Mouse (Mus musculus): ENCODE data around the gene Unc13b. TPM values are rescaled to one million over a fixed set of nuclear protein-coding genes. Genes with fewer than 3 reads are reported as not detected.
A peak's percentile ranks its signal among the peaks of the same experiment; 100 is the strongest.

Gene Unc13b
- total RNA-seq, 1 experiment from 2014 or later, result 0.82 TPM

DNA sequence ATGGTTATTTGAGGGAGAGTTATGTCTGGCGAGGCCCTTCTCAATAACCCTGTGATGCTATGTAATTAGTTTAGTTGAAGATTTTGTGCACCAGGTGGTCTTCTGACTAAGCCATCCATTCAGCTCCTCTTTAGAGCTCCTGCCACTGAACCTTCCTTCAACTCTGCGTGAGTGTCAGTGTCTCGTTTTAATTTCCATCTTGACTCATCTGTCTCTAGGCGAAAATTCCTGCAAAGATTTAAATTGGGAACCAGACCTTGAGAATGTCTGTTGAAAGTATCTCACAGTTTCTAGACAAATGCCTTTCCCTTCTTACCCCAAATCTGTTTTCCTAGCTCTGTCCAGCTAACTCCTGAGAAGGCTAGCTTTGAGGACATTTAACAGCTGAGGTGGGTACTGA, 146.8 kb downstream of the Unc13b start:
- ATAC-seq (replicated peaks; ENCODE audit: low read depth, poor library complexity, severe bottlenecking), result no peak

DNA sequence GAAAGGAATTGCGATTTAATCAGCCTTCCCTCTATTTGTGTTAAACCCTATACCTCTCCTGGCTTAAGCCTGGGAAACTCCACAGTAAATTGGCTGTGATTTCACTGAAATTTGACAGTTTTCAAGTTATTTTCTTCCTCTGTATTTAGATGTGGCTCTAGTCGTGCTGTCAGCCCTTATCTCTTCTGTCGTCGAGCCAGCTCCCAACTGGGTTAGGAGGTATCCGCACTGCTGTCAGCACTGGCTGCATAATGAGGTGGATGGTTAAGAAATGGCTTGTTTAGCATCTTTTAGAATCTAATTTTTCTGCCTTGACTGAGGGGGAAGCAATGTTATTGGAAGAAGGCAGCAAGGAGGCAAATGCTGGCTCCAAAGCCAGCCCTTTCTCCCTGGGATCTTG, 148.2 kb downstream of the Unc13b start:
- ATAC-seq (replicated peaks; ENCODE audit: low read depth, poor library complexity, severe bottlenecking), result no peak

DNA sequence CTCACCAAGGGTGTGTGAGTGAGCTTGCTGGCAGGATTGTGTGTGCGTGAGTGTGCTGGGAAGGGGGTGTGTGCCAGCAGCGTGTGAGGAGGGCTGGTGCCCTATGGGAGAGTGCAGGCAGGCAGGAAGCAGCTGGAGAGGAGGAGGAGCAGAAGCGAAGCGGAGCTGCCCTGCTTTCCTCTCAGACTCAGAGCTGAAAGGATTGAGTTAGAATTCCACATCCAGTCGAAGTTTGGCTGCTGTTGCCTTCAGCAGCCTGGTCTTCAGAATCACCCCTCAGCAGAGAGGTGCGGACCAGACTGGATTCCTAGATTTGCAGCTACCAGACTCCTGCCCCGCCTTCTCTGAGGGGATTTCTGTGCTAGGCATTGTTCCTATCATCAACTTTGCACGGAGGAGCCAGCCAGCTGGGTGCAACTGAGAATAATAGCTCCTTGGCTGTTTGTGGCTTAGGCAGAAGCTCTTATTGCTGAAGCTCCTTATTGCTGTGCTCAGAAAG, 150.4 kb downstream of the Unc13b start:
- ATAC-seq (replicated peaks; ENCODE audit: low read depth, poor library complexity, severe bottlenecking), result no peak

DNA sequence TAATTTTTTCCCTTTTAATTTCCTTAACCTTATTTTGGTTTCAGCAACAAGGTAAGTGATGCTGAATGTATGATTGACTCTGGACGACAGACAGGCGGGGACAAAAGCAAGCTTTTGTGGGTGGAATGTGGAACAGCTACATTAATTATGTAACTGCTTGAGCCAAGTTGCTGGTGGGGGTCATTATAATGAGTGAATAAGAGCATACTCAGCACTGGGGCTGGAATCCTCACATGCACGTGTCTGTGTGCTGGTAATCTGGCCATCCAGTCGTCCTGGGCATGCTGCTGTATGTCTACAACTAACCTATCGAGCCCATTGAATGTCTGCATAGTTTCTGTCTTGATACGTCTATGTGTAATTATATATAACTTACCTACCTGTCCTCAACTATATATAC, 150.9 kb downstream of the Unc13b start:
- ATAC-seq (replicated peaks; ENCODE audit: low read depth, poor library complexity, severe bottlenecking), result no peak

DNA sequence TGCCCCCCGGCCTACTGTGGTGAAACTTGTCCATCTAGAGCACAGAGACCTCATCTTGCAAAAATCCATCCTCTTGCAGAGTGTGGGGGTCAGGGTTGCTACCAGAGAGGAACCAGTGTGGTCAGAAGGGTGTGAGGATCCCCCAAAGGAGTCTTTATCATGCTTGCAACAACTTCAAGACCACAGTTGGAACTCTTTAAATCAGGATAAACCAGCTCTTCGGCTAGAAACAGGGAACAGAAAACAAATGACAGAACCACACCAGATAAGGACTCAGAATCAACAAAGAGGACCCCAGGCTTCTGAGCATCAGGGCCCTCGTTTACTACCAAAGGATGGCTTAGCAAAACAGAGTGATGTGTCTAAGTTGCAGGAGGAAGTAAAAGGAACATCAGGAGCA, 157.7 kb downstream of the Unc13b start:
- no peak for ATAC-seq (replicated peaks; ENCODE audit: low read depth, poor library complexity, severe bottlenecking)

DNA sequence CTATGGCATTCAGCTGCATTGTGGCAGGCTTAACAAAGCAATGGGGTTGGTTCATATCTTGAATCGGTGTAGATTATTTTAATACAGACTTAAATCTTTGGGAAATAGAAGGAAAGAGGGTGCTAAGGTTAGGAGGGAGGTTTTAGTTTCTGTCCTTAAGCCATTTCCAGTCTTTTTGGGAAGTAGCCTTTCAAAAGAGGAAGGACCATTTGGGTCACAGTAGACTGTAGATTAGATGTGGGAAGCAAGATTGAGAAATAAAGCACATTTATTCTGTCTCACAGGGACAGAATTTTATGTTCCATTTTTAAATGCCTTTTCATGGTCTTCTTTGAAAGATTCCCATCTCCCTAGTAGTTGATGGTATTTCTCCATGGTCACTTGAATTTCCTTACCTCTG, 159.2 kb downstream of the Unc13b start:
- ATAC-seq (replicated peaks; ENCODE audit: low read depth, poor library complexity, severe bottlenecking), result 0 out of 2 replicates have a peak, but pooled peaks have one; percentile 54

DNA sequence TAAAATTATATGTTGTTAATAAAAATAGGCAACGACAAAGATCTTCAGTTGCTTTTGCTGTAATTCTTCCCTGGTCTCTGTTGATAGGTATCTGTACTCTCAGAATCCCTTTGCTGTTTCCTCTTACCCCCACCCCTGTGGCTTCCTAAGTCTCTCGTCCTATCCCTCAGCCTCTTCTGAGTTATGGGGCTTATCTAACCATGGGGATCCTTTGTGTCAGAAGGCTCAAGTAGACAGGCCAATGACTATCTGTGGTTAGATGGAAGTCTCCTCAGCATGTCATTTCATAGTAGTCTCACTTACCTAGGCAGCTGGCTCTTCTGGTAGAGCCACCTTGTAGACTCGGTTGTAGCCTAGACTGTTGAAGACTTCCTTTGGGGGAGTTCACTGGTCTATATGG, 173.1 kb downstream of the Unc13b start:
- ATAC-seq (replicated peaks; ENCODE audit: low read depth, poor library complexity, severe bottlenecking), result no peak

DNA sequence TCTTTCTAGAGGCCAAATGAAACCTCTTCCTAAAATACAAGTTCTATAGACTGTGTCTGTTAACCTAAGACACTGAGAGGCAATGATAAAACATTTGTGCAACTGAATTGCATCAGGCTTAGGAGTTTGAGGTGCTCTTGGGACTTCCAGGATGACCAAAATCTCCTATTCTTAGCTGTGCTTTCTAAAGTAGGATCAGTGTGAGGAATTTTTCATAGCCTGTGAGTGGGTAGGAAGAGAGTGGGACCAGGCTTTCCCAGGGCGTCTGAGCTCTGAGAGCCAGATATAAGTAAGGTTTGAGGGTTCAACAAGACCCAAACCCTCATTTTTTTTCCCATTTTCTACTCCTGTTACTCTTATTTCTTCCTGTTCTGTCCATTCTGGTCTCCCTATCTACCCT, 174.2 kb downstream of the Unc13b start:
- ATAC-seq (replicated peaks; ENCODE audit: low read depth, poor library complexity, severe bottlenecking), result no peak

DNA sequence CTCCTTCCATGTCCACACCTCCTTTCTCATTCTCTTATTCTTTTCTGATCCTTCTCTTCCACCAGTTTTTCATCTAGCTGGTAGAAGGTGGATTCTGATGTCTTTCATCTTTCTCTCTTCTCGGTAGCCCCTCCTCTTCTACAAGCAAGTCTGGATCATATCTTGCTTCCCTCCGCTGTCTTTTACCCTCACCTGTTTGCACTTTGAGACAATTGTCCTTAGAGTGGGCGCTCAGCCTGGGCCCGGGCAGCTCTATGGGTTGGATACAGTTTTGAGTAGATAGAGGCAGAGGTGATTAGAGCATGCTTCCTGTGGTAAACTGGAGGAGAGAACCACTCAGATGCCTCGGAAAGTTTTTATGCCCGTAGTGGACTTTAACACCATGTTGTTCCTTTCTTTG, 174.7 kb downstream of the Unc13b start:
- ATAC-seq (replicated peaks; ENCODE audit: low read depth, poor library complexity, severe bottlenecking), result no peak

DNA sequence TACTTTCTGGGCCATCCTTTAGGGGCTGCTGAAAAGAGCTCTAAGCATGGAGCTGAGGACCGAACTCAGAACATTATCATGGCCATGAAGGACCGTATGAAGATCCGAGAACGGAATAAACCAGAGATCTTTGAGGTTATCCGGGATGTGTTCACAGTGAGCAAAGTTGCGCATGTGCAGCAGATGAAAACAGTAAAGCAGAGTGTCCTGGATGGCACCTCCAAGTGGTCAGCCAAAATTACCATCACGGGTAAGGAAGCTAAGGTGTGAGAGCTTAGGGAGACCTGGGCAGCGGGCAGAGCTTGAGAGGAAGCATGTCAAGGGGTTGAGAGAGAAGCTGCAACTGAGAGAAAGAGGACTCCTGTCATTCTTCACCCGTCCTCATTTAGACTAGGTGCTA, 178.1 kb downstream of the Unc13b start:
- no peak for ATAC-seq (replicated peaks; ENCODE audit: low read depth, poor library complexity, severe bottlenecking)

DNA sequence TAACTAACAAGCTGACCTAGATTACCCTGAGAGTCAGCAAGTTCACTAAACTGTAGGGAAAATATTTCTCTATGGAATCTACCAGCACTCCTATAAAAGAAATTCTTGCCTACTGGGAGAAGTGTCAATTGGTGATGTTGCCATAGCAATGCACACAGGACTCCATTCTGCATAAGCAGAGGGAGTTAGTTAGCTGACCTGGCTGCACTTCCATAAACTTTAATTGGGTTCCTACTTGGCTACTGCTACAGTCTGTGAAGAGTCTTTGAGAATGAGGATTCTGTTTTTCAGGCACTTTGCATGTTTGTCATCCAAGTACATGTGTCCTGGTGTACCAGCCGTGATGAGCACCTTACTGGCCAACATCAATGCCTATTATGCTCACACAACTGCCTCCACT, 182.0 kb downstream of the Unc13b start:
- ATAC-seq (replicated peaks; ENCODE audit: low read depth, poor library complexity, severe bottlenecking), result no peak

DNA sequence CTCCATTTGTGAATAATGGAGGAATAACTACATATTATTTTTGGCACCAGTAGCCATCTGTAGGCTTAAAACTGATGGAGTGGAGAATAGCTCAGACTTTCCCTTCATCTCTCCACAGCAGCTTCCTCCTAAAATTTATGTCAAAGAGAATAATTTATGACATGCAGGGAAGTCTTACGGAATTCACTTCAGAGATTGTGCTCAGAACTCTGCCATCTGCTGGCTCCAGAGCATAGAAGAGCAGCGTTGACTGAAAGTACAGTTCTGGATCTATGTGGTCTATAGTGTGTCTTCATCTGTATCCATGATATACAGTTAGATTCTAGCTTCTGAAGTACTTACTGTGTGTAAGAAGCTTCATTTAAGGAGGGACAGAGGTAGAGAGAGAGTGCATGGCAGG, 185.3 kb downstream of the Unc13b start:
- 0 out of 2 replicates have a peak, but pooled peaks have one; percentile 25 for ATAC-seq (replicated peaks; ENCODE audit: low read depth, poor library complexity, severe bottlenecking)

DNA sequence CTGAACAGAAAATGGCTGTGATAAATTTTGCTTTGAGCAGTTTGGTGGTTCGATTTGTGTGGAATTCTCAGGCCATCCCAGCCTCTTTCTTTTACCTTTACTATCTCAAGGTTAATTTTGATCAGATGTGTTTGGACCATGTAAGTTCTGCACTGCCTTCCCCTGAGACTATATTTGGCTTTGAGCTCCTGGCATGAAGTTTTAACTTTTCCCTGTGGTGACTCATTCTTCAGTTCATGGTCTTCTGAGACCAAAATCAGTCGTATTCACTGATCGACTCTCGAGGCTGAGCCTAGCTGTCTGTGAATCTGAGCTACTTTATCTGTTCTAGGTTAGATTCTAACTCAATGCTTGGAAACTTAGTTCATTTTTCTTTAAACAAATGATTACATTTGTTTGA, 187.0 kb downstream of the Unc13b start:
- no peak for ATAC-seq (replicated peaks; ENCODE audit: low read depth, poor library complexity, severe bottlenecking)

DNA sequence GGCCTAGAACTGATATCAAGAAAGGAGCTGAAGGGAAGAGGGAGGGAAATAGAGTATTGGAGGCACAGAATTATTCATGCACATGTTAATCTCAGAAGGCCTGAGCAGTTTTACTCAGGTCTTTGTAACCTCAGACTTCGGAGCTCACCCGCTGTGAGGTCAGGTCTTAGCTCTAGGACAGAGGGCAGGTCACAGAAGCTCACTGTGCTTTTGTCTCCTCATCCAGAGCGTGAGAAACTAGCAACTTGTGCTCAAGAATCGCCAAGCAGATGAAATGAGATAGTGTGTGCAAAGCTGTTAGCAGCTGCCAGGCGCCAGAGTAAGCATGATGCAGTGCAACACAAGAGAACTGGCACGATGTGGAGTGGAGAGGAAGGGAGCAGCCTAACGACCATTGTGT, 189.3 kb downstream of the Unc13b start:
- ATAC-seq (replicated peaks; ENCODE audit: low read depth, poor library complexity, severe bottlenecking), result no peak

DNA sequence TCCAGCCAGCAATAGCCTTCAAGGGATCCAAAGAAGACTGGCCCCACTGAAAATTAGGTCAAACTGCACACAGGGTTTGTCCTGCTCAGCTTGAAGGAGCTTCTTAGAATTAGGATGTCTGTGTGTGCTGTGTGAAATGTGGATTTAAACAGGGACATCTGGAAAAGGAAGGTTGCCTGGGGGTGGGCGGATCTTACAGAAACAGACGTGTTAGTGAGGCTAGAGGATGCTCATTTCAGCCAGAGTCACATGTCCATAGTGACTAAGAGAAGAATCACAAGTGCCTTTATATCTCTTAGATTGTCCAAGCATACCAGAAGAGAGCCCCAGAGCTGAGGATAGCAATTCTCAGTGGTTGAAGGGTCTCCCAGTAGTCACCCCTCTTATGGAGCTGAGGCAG, 190.2 kb downstream of the Unc13b start:
- ATAC-seq (replicated peaks; ENCODE audit: low read depth, poor library complexity, severe bottlenecking), result no peak

DNA sequence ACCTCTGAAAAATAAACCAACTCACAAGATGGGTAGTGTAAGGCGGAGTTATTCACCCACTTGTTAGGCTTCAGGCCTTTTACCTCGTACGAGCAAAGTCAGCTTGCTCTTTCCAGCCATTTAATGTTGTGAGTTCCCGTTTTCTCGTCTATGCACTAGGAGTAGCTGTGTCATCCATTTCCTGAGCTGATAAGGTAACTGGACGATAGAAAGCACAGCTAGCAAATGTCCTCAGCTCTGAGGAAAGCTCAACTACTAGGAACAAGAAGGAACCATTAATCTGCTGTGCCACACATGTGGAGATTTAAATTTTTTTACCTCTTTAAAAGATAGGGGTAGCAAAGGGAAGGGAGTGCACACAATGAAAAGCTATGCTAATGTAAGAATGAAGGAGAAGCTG, 192.5 kb downstream of the Unc13b start:
- peak; percentile 89 for ATAC-seq (replicated peaks; ENCODE audit: low read depth, poor library complexity, severe bottlenecking)

DNA sequence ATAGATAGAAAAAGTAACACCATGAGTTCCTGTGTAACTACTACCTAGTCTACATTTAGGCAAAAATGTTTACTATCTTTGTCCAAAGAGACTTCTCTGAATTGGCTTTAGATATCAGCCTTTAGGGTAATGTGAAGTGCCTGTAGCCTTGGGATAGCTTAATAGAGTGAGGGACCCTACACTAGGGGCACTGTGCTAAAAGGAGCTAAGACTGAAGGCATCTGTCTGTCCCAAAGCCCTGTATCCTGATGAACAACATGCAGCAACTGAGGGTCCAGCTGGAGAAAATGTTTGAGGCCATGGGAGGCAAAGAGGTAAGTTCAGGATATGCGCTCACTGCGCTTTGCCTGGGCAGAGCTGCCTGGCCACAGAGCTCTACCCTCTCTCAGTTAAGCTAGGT, 198.3 kb downstream of the Unc13b start:
- ATAC-seq (replicated peaks; ENCODE audit: low read depth, poor library complexity, severe bottlenecking), result no peak

DNA sequence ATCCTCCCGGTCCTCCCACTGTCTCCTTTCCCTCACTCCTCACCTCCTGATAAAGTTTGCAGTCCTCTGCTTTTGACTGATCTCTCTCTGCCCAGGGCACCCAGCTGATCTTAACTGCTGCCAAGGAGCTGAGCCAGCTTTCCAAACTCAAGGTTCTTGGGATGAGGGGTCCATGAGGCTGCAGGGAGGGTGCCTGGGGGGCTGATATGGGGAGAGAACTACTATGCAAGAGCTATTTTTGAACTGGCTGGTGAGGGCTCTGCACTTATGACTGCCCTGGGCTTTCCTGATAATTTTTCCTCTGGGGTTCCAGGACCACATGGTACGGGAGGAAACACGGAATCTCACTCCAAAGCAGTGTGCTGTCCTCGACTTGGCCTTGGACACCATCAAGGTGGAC, 199.8 kb downstream of the Unc13b start:
- ATAC-seq (replicated peaks; ENCODE audit: low read depth, poor library complexity, severe bottlenecking), result no peak

DNA sequence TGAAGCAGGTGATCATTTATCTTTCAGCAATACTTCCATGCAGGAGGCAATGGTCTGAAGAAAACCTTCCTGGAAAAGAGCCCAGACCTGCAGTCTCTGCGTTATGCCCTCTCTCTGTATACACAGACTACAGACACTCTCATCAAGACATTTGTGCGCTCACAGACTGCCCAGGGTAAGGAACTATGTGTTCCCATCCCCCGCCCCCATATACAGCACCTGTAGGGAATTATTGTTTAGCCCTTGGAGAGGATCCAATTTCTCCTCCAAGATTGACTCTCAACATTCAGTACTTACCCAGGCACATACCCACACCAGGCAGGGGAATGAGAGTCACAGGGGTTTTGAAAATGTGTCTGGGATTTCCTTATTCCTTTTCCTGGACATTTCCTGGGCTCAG, 200.7 kb downstream of the Unc13b start:
- ATAC-seq (replicated peaks; ENCODE audit: low read depth, poor library complexity, severe bottlenecking), result no peak

DNA sequence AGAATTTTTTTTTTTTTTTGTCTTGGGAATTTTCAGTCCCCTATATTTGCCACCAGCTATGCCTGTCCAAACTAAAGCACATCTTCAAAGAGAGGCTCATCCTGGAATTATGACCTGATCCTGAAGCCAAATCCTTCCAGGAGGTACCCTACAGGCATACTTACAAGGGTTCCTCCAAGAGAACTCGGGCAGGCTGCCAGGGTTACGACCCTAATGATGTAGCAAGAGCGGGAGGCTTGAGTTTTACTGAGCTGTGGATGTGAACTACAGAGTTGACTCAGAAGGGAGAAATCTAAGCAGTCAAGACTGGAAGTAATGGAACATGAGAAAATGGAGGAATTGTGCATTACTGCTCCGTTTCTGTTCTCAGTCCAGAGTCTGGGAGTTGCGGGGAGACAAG, 201.3 kb downstream of the Unc13b start:
- no peak for ATAC-seq (replicated peaks; ENCODE audit: low read depth, poor library complexity, severe bottlenecking)

DNA sequence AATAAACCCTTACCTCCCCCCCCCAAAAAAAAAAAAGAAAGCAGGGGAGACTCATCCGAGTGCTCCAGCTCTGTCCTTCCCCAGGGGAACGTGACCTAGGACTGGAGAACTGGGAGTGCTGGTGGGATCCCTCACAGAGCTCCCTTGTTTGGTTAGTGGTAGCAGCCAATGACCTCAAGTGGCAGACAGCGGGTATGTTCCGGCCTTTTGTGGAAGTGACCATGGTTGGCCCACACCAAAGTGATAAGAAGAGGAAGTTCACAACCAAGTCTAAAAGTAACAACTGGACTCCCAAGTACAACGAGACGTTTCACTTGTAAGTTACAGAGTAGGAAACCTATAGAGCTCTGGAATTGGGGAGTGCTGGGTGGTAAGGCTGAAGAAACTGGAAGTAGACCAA, 204.1 kb downstream of the Unc13b start:
- ATAC-seq (replicated peaks; ENCODE audit: low read depth, poor library complexity, severe bottlenecking), result no peak

DNA sequence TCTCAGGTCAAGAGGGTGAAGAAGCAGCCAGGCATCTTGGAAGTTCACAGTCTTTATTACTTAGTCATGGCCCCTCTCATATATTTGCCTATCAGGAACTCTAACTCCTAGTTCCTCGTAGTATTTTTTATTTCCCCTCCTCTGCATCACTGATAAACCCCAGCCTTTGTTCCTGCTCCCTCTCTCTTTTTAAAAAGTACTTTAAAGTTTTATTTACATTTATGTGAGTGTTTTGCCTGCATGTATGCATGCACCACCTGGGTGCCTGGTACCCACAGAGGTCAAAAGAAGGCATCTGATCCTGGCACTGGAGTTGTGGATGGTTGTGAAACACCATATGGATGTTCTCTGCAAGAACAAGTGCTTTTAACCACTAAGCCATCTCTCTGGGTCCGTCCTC, 207.4 kb downstream of the Unc13b start:
- ATAC-seq (replicated peaks; ENCODE audit: low read depth, poor library complexity, severe bottlenecking), result no peak

Data from common myeloid progenitor, adult 5-6 weeks (primary cell).